Mouse (Mus musculus): ENCODE measurements around the gene Zbtb7b. TPM values are rescaled to one million over a fixed set of nuclear protein-coding genes. Genes with fewer than 3 reads are reported as not detected.

Zbtb7b gene
- polyA plus RNA-seq (2014; fragmentation: Illumina TruSeq; extraction: RNeasy Lipid Tissue Mini Kit (QIAGEN cat#74804)) = 1.5 TPM

DNA sequence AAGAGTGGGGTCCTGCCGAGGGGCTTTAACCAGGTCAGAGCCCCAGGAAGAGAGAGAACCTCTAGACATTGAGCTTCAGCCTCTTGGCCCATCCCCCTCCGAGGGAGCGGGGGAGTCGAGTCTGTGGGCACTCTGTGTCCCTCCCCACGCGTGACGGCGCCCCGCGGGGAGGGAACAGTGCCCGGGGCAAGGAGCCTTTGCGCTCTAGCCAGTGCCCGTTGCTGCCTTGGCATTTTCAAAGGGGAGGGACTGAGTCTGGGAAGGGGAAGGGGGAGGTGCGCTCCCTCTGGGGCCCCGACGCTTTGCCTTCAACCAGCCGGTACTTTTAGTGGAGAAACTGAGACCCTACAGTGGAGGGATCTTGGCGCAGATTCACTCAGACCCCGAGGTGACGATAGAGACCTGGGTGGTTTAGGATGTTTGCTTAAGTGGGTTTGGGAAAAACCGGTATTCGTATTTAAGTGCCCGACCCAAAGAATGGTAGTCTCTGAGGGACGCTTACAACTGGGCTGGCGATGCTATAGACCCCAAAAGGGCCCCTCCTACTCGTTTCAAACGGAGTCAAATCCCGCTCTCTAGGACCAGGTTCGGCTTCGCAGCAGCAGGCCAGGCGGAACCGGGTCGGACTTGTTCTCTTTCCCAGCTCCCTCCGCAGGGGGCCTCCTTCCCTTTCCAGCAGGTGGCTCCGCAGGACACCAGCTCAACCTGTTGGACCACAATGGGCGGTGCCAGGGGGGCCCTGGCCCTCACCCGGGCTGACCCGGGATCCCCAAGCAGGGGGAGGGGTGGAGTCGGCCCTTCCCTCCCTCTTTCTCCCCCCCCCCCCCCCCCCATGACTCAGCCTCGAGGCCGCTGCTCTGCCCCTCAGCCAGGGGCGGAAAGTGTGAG, at the start of gene Zbtb7b:
TSS of gene Zbtb7b (minus strand) at position 771 of the 888 bp plus-strand sequence.

DNA sequence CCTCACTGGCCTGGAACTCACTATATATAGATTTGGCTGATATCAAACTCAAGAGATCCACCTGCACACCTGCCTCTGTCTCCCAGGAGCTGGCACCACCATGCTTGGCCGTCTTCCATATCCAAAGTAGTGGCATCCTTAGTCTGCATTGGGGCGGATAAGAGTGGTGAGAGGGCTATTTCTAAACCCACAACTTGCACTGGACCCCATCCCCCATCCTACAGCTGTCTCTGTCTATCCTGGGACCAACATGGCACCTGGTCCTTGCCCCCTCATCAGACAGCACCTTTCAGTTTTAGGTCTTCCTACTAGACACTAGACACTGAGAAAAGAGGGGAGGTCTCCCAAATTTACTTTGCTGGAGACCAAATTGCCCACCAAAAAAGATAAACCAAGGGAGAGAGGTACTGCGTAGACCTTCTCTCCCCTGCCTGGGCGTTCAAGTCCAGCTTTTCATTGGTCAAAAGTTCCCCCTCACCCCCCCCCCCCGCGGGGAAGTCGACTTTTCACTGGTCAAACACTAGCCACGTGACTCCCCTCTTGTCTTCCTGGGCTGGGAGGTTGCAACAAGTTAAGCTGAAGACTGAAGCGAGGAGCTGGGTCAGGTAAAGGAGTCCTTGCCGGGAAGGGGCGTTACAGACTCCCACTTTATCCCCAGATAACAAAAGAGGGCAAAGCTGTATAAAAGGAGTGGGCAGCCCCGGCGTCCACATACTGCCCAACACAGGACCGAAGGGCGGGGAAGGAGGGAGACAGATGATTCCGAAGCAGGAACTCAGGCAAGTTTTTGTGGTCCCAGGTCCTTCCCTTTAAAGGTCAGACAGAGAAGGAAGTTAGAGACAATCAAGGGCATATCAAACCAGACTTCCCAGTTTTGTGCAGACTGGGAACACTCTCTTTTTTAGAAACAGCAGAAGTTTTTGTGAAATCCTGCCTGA, 41.9 kb upstream of the Zbtb7b start, which contains the start of gene Pbxip1:
TSS of gene Pbxip1 (plus strand) at position 531 of the 938 bp plus-strand sequence.

DNA sequence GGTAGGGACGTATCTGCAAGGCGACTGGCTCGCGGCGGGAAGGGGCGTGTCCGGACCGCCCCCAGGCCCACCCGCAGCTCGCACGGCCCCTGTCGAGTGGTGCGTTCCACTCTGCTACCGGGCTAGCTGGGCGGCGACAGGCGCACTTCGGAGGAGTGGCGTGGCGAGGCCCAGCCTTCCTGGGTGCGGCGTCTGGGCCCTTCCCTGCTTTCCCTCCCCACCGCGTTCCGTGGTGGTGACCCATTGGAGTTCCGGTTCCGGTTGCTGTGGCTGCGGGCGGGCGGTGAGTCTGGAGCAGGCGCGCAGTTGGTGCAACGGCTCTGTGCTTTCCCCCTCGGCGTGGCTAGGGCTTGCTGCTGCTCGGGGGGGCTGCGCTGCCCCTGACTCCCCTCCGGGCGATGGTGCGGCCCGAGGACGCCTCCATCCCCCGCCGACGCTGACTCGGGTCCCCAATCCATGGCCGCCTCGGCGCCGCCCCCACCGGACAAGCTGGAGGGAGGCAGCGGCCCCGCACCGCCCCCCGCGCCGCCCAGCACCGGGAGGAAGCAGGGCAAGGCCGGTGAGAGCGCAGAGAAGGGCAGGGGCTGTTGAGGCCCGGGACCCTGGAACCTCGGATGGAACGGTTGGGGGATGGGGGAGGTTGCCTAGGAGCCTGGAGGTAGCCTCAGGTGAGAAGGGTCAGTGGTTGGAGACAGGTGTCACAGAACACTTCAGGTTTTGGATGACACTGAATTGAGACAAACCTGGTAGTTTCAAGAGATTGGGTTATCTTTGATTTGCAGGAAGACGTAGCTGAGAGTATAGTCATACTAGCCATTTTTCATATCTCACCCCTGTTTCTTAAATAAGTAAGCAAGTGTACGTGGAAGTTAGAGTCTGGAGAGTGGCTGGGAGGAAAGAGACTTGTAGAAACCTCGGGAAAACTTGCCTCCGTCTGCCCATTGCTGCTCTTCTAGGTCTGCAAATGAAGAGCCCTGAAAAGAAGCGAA, 35.9 kb upstream of the Zbtb7b start, which contains the start of gene Pygo2:
TSS of gene Pygo2 (plus strand) at position 44 of the 989 bp plus-strand sequence.

DNA sequence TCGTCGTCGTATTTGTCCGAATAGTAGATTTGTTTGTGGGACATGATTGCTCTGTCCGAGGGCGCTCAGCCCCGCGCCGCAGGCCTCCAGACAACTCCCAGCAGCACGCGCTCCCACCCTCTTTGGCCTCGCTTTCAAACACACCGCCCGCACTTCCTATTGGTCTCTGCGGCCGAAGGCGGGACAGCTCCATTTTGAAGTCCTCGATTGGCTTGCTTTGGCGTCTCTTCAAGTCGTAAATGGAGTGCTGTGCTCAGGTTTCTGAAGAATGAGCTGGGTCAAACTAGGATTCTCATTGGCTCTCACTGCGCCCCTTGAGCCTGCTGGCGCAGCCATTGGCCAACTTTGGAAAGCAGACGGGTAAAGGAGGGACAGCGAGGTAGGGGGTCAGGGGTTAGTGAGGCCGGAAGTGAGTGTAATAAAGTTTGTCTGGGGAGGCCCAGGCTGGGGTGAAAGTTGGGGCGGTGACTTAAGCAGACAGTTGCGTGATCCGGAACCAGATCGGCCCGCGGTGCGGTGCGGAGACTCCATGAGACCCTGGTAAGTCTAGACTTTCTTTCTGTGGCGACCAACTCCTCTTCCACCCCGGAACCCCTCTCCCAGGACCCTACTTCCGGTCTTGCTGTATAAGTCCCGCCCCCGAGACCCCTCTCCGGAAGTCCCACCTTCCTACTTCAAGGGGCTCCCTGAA, 23.7 kb upstream of the Zbtb7b start, which contains the start of the genes Cks1b and Shc1:
TSS of gene Cks1b (minus strand) at position 214 of the 691 bp plus-strand sequence.
TSS of gene Shc1 (plus strand) at position 274 of the 691 bp plus-strand sequence.

DNA sequence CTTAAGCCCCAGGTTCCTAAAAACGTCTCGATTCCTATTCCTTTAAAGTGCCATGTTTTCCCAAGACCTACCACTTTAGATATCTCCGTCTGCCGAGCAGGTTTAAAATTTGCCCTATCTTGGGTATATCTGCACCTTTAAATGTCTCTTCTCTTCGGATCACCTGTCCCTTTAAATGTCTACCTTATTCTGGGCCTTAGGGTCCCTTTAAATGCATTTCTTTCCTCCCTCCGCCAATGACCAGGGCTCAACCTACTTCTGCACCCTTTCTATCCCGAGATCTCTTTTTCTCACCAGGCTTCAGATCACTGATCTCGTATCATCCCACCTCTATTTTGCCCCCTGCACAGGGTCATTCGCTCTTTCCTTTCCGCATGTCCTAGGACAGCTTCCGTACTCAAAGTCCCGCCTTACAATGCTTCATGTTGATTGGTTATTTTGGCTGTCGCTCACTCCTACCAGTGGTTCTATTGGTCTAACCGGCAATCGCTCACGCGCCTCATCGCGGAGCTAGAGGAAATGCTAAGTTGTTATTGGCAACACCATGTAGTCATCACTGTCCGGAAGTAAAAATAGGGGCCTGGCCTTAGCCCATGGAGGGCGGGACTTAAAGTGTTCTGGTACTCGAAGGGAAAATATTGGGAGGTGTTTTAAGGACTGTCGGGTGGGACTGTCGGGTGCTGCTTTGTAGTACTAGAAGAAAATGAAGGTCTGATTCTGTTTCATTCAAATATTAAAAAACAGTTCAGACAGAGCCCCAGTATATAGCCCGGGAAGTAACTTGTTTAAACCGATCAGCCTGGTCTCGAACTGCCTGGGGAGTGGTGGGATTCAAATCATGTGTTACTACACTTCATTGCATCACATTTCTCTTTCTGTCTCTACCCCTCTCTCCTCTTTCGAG, 17.2 kb upstream of the Zbtb7b start, which contains the start of gene Flad1:
TSS of gene Flad1 (minus strand) at position 381 of the 904 bp plus-strand sequence.

DNA sequence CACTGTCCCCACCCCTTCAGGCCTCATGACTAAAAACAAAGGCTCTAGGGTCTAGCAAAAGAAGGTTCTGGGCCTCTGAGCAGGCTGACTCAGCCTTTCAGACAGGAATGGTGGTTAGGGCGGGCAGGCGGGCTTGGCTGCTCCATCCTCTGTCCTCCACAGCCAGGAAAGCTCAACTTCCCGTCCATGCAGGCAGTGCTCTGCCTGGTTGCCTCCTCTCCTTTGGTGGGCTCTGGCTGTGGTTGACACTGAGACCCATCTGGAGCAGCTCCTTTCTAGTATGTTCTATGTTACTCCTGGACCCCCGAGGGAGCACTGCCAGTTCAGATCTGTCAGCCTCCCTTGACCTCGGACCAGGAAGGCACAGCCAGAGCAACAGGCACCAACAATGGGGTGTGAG, 8.1 kb upstream of the Zbtb7b start, which contains the start of gene Lenep:
TSS of gene Lenep (minus strand) at position 101 of the 400 bp plus-strand sequence.

DNA sequence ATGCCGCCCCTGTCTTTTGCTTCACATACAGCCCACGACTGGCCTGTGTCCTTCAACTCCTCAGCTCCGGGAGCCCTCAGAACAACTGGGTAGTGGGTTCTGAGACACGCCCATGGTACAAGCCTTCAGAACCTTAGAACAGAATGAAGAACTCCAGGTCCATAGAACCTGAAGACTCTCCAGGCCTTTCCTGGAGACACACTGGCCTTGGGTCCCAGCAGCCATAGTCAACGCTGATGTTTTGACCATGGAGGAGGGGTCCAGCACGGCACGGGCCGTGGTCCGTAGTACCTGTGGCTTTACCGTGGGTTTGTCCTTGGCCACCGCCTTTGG, 29.5 kb downstream of the Zbtb7b start, which contains the start of gene Dcst1:
TSS of gene Dcst1 (minus strand) at position 101 of the 333 bp plus-strand sequence.

DNA sequence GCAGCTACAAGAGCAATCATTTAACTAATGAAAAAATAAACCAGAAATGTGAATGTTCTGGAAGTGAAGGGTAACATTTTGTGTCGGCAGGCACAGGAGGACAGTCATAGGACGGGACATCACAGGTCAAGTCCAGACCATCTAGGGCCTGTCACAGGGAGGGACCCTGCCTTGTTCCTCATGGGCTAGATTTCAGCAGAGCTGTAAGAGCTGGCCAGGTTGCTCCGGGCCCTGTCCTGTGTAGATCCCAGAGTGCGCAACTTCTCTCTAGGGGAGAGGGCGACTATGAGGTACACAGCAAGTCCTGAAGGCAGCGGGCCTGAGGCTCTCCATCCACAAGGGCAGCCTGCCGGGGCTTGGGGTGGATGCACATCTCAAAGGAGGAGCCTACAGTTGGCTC, 32.9 kb downstream of the Zbtb7b start, which contains the start of gene Dcst2:
TSS of gene Dcst2 (plus strand) at position 301 of the 400 bp plus-strand sequence.

DNA sequence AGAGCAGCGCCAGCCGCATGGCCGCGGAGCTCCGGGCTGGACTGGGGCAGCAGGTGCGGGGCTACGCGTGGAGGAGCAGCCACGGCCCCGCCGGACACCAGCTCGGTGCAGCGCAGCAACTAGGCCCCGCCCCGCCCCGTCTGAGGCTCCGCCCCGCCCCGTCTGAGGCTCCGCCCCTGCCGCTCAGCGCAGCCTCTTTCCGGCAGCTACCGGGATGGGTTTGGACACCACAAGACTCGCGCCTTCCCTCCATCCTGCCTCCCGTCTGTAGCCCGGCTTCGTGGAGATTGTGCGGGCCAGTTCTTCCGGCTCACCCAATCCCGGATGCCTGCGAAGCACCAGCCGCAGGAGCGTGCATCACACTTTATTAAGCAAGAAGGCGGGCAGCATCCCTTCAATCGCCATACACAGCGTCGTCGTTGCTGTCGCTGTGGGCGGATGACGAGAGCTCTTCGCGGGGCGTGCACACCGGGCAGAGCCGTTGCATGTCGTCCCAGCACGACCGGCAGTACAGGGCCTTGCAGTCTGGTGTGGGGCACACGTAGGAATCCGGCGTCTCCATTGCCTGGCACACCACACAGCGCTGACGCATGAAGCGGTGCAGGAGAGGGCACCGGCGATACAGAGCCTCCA, 44.6 kb downstream of the Zbtb7b start, which contains the start of gene Adam15:
TSS of gene Adam15 (minus strand) at position 128 of the 633 bp plus-strand sequence.

DNA sequence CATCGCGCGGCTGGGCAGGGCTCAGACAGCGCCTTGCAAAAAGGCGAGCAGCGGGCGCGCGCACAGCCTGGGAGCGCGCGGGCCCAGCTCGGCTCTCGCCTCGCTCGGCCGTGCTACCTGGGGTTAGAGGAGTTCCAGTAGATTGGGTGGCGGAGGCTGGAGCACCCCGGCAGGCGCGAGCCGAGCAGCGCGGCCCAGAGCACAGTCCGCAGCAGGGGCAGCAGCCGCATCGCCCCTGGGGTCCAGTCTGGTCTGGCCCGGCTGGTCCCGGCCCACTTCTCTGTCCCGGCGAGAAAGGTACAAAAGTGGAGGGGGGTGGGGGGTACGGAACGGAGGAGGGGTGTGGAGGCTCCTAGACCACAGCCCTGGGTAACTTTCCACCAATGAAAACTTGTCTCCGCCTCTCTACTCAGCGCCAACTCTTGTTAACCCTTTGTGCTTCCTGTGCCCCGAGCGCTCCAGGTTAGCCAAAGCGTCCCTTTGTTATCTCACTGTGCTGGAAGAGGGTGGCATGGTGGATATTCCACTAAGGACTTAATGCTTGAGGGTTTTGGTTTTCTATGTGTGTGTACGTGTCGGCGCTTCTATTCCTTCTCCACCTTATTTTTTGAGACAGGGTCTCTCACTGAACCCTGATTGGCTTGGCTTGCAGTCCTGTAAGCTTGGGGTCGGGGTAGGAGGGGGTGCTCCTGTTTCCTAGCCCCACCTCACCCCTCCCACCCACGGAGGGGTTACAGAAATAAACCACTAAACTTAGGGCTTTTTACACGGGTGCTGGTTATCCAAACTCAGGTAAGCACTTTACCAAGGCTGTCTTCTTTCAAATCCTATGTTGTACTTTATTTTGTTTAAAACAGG, 56.6 kb downstream of the Zbtb7b start, which contains the start of gene Efna4:
TSS of gene Efna4 (minus strand) at position 308 of the 858 bp plus-strand sequence.

Other genes with a start within 250 kb of the Zbtb7b start
- not detected for gene Hcn3, start 234.6 kb downstream of the Zbtb7b start, polyA plus RNA-seq (2014; fragmentation: Illumina TruSeq; extraction: RNeasy Lipid Tissue Mini Kit (QIAGEN cat#74804))
- 13.0 TPM for gene Clk2, start 230.0 kb downstream of the Zbtb7b start, polyA plus RNA-seq (2014; fragmentation: Illumina TruSeq; extraction: RNeasy Lipid Tissue Mini Kit (QIAGEN cat#74804))
- 10.0 TPM for gene Scamp3, start 217.3 kb downstream of the Zbtb7b start, polyA plus RNA-seq (2014; fragmentation: Illumina TruSeq; extraction: RNeasy Lipid Tissue Mini Kit (QIAGEN cat#74804))
- gene Fam189b, start 211.6 kb downstream of the Zbtb7b start, polyA plus RNA-seq (2014; fragmentation: Illumina TruSeq; extraction: RNeasy Lipid Tissue Mini Kit (QIAGEN cat#74804)) = 0.48 TPM
- 9.7 TPM for gene Gba, start 191.8 kb downstream of the Zbtb7b start, polyA plus RNA-seq (2014; fragmentation: Illumina TruSeq; extraction: RNeasy Lipid Tissue Mini Kit (QIAGEN cat#74804))
- 0.57 TPM for gene Thbs3, start 179.6 kb downstream of the Zbtb7b start, polyA plus RNA-seq (2014; fragmentation: Illumina TruSeq; extraction: RNeasy Lipid Tissue Mini Kit (QIAGEN cat#74804))
- 26.7 TPM for gene Mtx1, start 167.7 kb downstream of the Zbtb7b start, polyA plus RNA-seq (2014; fragmentation: Illumina TruSeq; extraction: RNeasy Lipid Tissue Mini Kit (QIAGEN cat#74804))
- gene Muc1, start 165.7 kb downstream of the Zbtb7b start, polyA plus RNA-seq (2014; fragmentation: Illumina TruSeq; extraction: RNeasy Lipid Tissue Mini Kit (QIAGEN cat#74804)) = 2.4 TPM
- gene Krtcap2, start 148.8 kb downstream of the Zbtb7b start, polyA plus RNA-seq (2014; fragmentation: Illumina TruSeq; extraction: RNeasy Lipid Tissue Mini Kit (QIAGEN cat#74804)) = 23.2 TPM
- not detected for gene Trim46, start 148.5 kb downstream of the Zbtb7b start, polyA plus RNA-seq (2014; fragmentation: Illumina TruSeq; extraction: RNeasy Lipid Tissue Mini Kit (QIAGEN cat#74804))
- not detected for gene Dpm3, start 135.4 kb downstream of the Zbtb7b start, polyA plus RNA-seq (2014; fragmentation: Illumina TruSeq; extraction: RNeasy Lipid Tissue Mini Kit (QIAGEN cat#74804))
- gene Slc50a1, start 124.2 kb downstream of the Zbtb7b start, polyA plus RNA-seq (2014; fragmentation: Illumina TruSeq; extraction: RNeasy Lipid Tissue Mini Kit (QIAGEN cat#74804)) = 15.4 TPM
- 4.2 TPM for gene Efna1, start 113.6 kb downstream of the Zbtb7b start, polyA plus RNA-seq (2014; fragmentation: Illumina TruSeq; extraction: RNeasy Lipid Tissue Mini Kit (QIAGEN cat#74804))
- not detected for gene Efna3, start 71.8 kb downstream of the Zbtb7b start, polyA plus RNA-seq (2014; fragmentation: Illumina TruSeq; extraction: RNeasy Lipid Tissue Mini Kit (QIAGEN cat#74804))
- gene Efna4, start 56.7 kb downstream of the Zbtb7b start, polyA plus RNA-seq (2014; fragmentation: Illumina TruSeq; extraction: RNeasy Lipid Tissue Mini Kit (QIAGEN cat#74804)) = not detected
- 5.8 TPM for gene Adam15, start 44.8 kb downstream of the Zbtb7b start, polyA plus RNA-seq (2014; fragmentation: Illumina TruSeq; extraction: RNeasy Lipid Tissue Mini Kit (QIAGEN cat#74804))
- gene Dcst2, start 32.8 kb downstream of the Zbtb7b start, polyA plus RNA-seq (2014; fragmentation: Illumina TruSeq; extraction: RNeasy Lipid Tissue Mini Kit (QIAGEN cat#74804)) = not detected
- not detected for gene Dcst1, start 29.5 kb downstream of the Zbtb7b start, polyA plus RNA-seq (2014; fragmentation: Illumina TruSeq; extraction: RNeasy Lipid Tissue Mini Kit (QIAGEN cat#74804))
- gene Lenep, start 8.0 kb upstream of the Zbtb7b start, polyA plus RNA-seq (2014; fragmentation: Illumina TruSeq; extraction: RNeasy Lipid Tissue Mini Kit (QIAGEN cat#74804)) = 1.6 TPM
- 0.66 TPM for gene Flad1, start 17.1 kb upstream of the Zbtb7b start, polyA plus RNA-seq (2014; fragmentation: Illumina TruSeq; extraction: RNeasy Lipid Tissue Mini Kit (QIAGEN cat#74804))
- gene Cks1b, start 23.6 kb upstream of the Zbtb7b start, polyA plus RNA-seq (2014; fragmentation: Illumina TruSeq; extraction: RNeasy Lipid Tissue Mini Kit (QIAGEN cat#74804)) = 23.3 TPM
- 43.4 TPM for gene Shc1, start 23.7 kb upstream of the Zbtb7b start, polyA plus RNA-seq (2014; fragmentation: Illumina TruSeq; extraction: RNeasy Lipid Tissue Mini Kit (QIAGEN cat#74804))
- 10.8 TPM for gene Pygo2, start 35.4 kb upstream of the Zbtb7b start, polyA plus RNA-seq (2014; fragmentation: Illumina TruSeq; extraction: RNeasy Lipid Tissue Mini Kit (QIAGEN cat#74804))
- 18.8 TPM for gene Pbxip1, start 41.9 kb upstream of the Zbtb7b start, polyA plus RNA-seq (2014; fragmentation: Illumina TruSeq; extraction: RNeasy Lipid Tissue Mini Kit (QIAGEN cat#74804))
- 0.68 TPM for gene Pmvk, start 59.8 kb upstream of the Zbtb7b start, polyA plus RNA-seq (2014; fragmentation: Illumina TruSeq; extraction: RNeasy Lipid Tissue Mini Kit (QIAGEN cat#74804))
- 4.8 TPM for gene Kcnn3, start 125.4 kb upstream of the Zbtb7b start, polyA plus RNA-seq (2014; fragmentation: Illumina TruSeq; extraction: RNeasy Lipid Tissue Mini Kit (QIAGEN cat#74804))